Mouse (Mus musculus): Measurements from ENCODE around the gene Rhox1. TPM values are rescaled to one million over a fixed set of nuclear protein-coding genes. Genes with fewer than 3 reads are reported as not detected.

Gene Rhox1
- polyA plus RNA-seq, 1 experiment from 2014 or later, result not detected

Other genes starting within 250 kb of the Rhox1 start
- gene Sept6, start 230.5 kb downstream of the Rhox1 start, polyA plus RNA-seq (2015; fragmentation: Nextera tagmentation; extraction: Ambion mirVana), result 21.9 and 23.7 TPM in 2 replicates
- gene Sowahd, start 173.4 kb downstream of the Rhox1 start, polyA plus RNA-seq (2015; fragmentation: Nextera tagmentation; extraction: Ambion mirVana), result not detected in 2 replicates
- 577 and 689 TPM in 2 replicates for gene Rpl39, start 136.9 kb downstream of the Rhox1 start, polyA plus RNA-seq (2015; fragmentation: Nextera tagmentation; extraction: Ambion mirVana)
- gene Upf3b, start 111.9 kb downstream of the Rhox1 start, polyA plus RNA-seq (2015; fragmentation: Nextera tagmentation; extraction: Ambion mirVana), result 23.9 and 24.5 TPM in 2 replicates
- gene Nkap, start 95.5 kb downstream of the Rhox1 start, polyA plus RNA-seq (2015; fragmentation: Nextera tagmentation; extraction: Ambion mirVana), result 16.0 and 17.5 TPM in 2 replicates
- 0.12 TPM in 1 of 2 replicates, not detected in the other for gene Akap14, start 53.4 kb downstream of the Rhox1 start, polyA plus RNA-seq (2015; fragmentation: Nextera tagmentation; extraction: Ambion mirVana)
- 432 and 490 TPM in 2 replicates for gene Ndufa1, start 31.1 kb downstream of the Rhox1 start, polyA plus RNA-seq (2015; fragmentation: Nextera tagmentation; extraction: Ambion mirVana)
- gene Rnf113a1, start 31.0 kb downstream of the Rhox1 start, polyA plus RNA-seq (2015; fragmentation: Nextera tagmentation; extraction: Ambion mirVana), result 8.9 TPM in 2 replicates
- gene Gm9, start 11.2 kb downstream of the Rhox1 start, polyA plus RNA-seq (2015; fragmentation: Nextera tagmentation; extraction: Ambion mirVana), result not detected in 2 replicates
- not detected in 2 replicates for gene Rhox2a, start 22.7 kb upstream of the Rhox1 start, polyA plus RNA-seq (2015; fragmentation: Nextera tagmentation; extraction: Ambion mirVana)
- not detected in 2 replicates for gene Rhox3a, start 27.7 kb upstream of the Rhox1 start, polyA plus RNA-seq (2015; fragmentation: Nextera tagmentation; extraction: Ambion mirVana)
- not detected in 2 replicates for gene Rhox4a, start 43.1 kb upstream of the Rhox1 start, polyA plus RNA-seq (2015; fragmentation: Nextera tagmentation; extraction: Ambion mirVana)
- not detected in 2 replicates for gene Rhox3a2, start 157.8 kb upstream of the Rhox1 start, polyA plus RNA-seq (2015; fragmentation: Nextera tagmentation; extraction: Ambion mirVana)
- not detected in 2 replicates for gene Rhox4a2, start 168.6 kb upstream of the Rhox1 start, polyA plus RNA-seq (2015; fragmentation: Nextera tagmentation; extraction: Ambion mirVana)
- gene Rhox2b, start 189.8 kb upstream of the Rhox1 start, polyA plus RNA-seq (2015; fragmentation: Nextera tagmentation; extraction: Ambion mirVana), result not detected in 2 replicates
- gene Rhox4b, start 210.2 kb upstream of the Rhox1 start, polyA plus RNA-seq (2015; fragmentation: Nextera tagmentation; extraction: Ambion mirVana), result not detected in 2 replicates
- not detected in 2 replicates for gene Rhox2c, start 231.4 kb upstream of the Rhox1 start, polyA plus RNA-seq (2015; fragmentation: Nextera tagmentation; extraction: Ambion mirVana)
- not detected in 2 replicates for gene Rhox3c, start 236.3 kb upstream of the Rhox1 start, polyA plus RNA-seq (2015; fragmentation: Nextera tagmentation; extraction: Ambion mirVana)